Mouse (Mus musculus): ENCODE measurements around the gene Atp6v1e1. TPM values are rescaled to one million over a fixed set of nuclear protein-coding genes. Genes with fewer than 3 reads are reported as not detected.

The Atp6v1e1 gene
- total RNA-seq, 2 experiments from 2014 or later, result 455 to 462 TPM

- DNase-seq (ENCODE audit: low spot score in 2 of 2), result no peak
Measured at GRCm38 (mm10) chr6:120772025-120772424, 50.6 kb downstream of the Atp6v1e1 start.

DNA sequence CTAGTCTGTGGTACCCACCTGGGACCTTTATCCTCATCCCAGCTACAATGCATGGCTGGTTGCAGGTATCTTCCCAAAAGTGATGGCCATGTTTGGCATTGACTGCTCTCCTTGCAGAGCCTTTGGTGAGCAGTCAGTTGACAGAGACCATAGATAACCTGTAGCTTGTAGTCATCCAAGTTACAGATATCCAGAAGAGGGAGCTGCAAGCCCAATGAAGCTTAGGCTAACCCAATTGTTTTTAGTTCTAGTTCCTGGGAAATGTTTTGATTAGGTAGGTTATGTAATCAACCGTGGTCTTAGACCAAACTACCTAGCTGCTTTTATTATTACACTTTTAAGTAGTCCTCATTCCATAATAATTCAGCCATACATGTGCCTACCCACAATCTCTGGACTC is 51.2 kb downstream of the Atp6v1e1 start:
- DNase-seq (ENCODE audit: low spot score in 2 of 2), result no peak

- DNase-seq (ENCODE audit: low spot score in 2 of 2), result no peak
Measured at GRCm38 (mm10) chr6:120769972-120770371, 52.6 kb downstream of the Atp6v1e1 start.

- no peak for DNase-seq (ENCODE audit: low spot score in 2 of 2)
Measured at GRCm38 (mm10) chr6:120761151-120761550, 61.4 kb downstream of the Atp6v1e1 start.

GRCm38 (mm10) chr6:120746416-120746815 is 76.2 kb downstream of the Atp6v1e1 start:
- DNase-seq (ENCODE audit: low spot score in 2 of 2), result no peak

Small RNA genes lying within 50 kb of the gene (microRNA-seq; reads per million reads assigned to microRNA genes)
- gene Gm25193, result 0 reads per million in 2 experiments

Other genes starting within 250 kb of the Atp6v1e1 start
- gene Cecr2, start 156.4 kb downstream of the Atp6v1e1 start, total RNA-seq (2021), result 10 to 100 TPM in 1 of 2 experiments, 1 to 10 TPM in 1; 8.9 to 12.5 TPM
- gene Slc25a18, start 49.2 kb downstream of the Atp6v1e1 start, total RNA-seq (2021), result 10 to 100 TPM; 50.4 to 51.5 TPM
- 10 to 100 TPM; 49.9 to 51.9 TPM for gene Bcl2l13, start 13.4 kb upstream of the Atp6v1e1 start, total RNA-seq (2021)
- gene Bid, start 94.1 kb upstream of the Atp6v1e1 start, total RNA-seq (2021), result 10 to 100 TPM; 18.5 TPM